Mouse (Mus musculus): Measurements from ENCODE around the gene Olfr98. TPM values are rescaled to one million over a fixed set of nuclear protein-coding genes. Genes with fewer than 3 reads are reported as not detected.

The Olfr98 gene
- polyA plus RNA-seq (2015; fragmentation: Illumina TruSeq; extraction: RNeasy Lipid Tissue Mini Kit (QIAGEN cat#74804); ENCODE audit: insufficient read depth, low replicate concordance), result not detected

GRCm38 (mm10) chr17:37263626-37264025 lies at the start of gene Olfr98:
Gene Olfr98 (minus strand): TSS chr17:37263749.

DNA sequence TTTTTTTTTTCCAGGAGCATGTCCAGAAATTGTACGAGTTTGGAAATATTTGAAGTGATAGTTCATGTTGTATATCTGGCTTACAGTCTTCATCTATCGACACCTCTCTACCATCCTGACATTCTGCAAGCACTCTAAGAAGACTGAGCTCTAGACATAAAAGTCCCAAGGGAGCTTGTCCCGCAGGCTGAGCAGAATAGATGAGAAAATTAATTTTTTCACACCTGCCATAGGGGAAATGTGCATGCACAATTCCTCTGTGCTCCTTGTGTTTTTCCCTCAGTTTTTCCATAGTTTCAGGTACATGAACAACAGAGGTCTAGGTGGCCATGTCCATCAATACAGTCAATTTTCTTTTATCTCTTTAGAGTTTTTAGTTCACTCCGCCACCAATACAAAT lies 40.7 kb upstream of the Olfr98 start, which contains the start of gene Olfr101:
TSS of gene Olfr101 (minus strand) at position 101 of the 400 bp plus-strand sequence.

DNA sequence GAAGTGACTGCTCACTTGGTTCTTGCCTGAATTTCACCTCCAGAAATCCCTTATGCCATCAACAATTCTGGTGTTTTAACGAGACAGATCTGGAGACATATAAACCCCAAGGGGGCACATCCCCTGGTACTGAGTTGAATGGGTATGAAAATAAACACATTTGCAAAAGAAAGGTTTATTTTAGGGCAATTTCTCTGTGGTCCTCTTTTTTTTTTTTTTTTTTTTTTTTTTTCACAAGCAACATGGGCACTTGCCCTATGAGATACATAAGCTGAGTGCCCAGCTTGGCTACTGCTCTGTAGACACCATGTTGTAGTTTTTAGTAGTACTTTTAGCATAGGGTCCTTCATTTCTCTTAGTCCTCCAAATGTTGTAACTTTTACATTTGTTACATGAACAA lies 19.8 kb upstream of the Olfr98 start, which contains the start of gene Olfr99:
TSS of gene Olfr99 (minus strand) at position 101 of the 400 bp plus-strand sequence.

DNA sequence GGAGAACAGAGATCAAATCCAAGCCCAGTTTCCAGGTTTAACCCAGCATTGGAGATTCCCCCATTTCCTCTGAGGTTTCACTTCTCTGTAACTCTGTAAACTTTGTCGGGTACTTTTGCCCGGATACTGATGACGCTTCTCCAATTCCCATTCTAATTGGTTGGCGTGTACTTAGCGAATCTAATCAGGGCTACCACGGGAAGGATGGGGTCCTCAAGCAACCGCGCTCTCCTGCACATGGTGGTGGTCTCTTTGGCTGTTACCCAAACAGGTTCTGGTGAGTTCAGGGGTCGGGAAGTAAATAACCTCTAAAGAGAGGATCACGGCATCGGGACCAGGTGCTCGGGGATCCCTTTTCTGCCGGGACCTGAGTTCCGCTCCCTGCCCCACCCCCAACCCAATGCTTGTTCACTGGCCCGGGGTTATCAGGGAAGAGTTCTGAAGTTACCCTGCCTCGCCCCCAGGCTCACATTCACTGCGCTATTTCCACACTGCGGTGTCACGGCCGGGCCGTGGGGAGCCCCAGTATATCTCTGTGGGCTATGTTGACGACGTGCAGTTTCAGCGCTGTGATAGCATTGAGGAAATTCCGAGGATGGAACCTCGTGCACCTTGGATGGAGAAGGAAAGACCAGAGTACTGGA lies 6.6 kb upstream of the Olfr98 start, which contains the start of gene H2-M3:
TSS of gene H2-M3 (plus strand) at position 163 of the 644 bp plus-strand sequence.

GRCm38 (mm10) chr17:37237230-37237629 lies 26.3 kb downstream of the Olfr98 start, which contains the start of gene Olfr97:
Gene Olfr97 (minus strand): TSS chr17:37237330.

DNA sequence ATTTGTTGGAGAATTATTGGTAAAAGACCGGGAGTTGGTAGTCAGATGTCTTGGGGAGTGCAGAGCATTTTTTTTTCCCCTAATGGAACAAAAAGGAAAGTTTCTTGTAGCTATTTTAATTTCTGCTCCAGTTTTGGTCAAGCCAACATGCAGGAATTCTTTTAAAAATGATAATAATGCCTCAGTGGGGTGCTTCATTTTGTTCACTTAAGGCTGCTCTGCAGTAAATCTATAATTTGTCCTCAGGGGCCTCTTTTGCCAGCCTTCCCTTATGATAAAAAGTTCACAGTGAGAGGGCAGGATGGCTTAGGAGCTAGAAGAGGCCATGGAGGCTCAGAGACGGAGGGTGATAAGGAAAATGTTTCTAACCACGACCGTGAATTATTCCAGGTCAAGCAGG lies 43.7 kb downstream of the Olfr98 start, which contains the start of gene Olfr96:
TSS of gene Olfr96 (plus strand) at position 301 of the 400 bp plus-strand sequence.

DNA sequence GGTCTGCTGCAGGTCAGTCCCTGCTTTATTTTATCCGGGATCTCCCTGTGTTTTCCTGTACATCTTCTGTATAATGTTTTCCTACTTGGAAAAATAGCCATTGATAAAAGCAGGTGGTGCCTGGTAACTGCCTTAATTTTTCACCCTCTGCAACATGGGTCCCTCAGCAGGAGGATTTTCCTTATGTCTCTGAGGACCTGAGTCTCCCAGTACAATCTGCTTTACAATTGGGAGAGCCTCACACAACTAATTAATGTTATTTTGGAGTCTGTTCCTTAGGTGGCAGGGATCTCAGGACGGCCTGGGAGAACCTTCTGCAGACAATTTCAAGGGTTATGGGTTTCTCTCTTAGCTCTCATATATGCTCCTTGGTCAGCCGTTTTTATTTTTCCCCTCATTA lies 50.5 kb downstream of the Olfr98 start, which contains the start of gene Olfr95:
TSS of gene Olfr95 (minus strand) at position 101 of the 400 bp plus-strand sequence.

Other genes with a start within 250 kb of the Olfr98 start
- not detected for gene Mog, start 240.4 kb downstream of the Olfr98 start, polyA plus RNA-seq (2015; fragmentation: Illumina TruSeq; extraction: RNeasy Lipid Tissue Mini Kit (QIAGEN cat#74804); ENCODE audit: insufficient read depth, low replicate concordance)
- gene Gabbr1, start 217.8 kb downstream of the Olfr98 start, polyA plus RNA-seq (2015; fragmentation: Illumina TruSeq; extraction: RNeasy Lipid Tissue Mini Kit (QIAGEN cat#74804); ENCODE audit: insufficient read depth, low replicate concordance), result 60.3 TPM
- gene Olfr90, start 175.2 kb downstream of the Olfr98 start, polyA plus RNA-seq (2015; fragmentation: Illumina TruSeq; extraction: RNeasy Lipid Tissue Mini Kit (QIAGEN cat#74804); ENCODE audit: insufficient read depth, low replicate concordance), result not detected
- not detected for gene Olfr91, start 165.5 kb downstream of the Olfr98 start, polyA plus RNA-seq (2015; fragmentation: Illumina TruSeq; extraction: RNeasy Lipid Tissue Mini Kit (QIAGEN cat#74804); ENCODE audit: insufficient read depth, low replicate concordance)
- gene Olfr92, start 143.7 kb downstream of the Olfr98 start, polyA plus RNA-seq (2015; fragmentation: Illumina TruSeq; extraction: RNeasy Lipid Tissue Mini Kit (QIAGEN cat#74804); ENCODE audit: insufficient read depth, low replicate concordance), result not detected
- not detected for gene Olfr93, start 102.3 kb downstream of the Olfr98 start, polyA plus RNA-seq (2015; fragmentation: Illumina TruSeq; extraction: RNeasy Lipid Tissue Mini Kit (QIAGEN cat#74804); ENCODE audit: insufficient read depth, low replicate concordance)
- 32.4 TPM for gene Ubd, start 69.9 kb downstream of the Olfr98 start, polyA plus RNA-seq (2015; fragmentation: Illumina TruSeq; extraction: RNeasy Lipid Tissue Mini Kit (QIAGEN cat#74804); ENCODE audit: insufficient read depth, low replicate concordance)
- gene Olfr94, start 62.8 kb downstream of the Olfr98 start, polyA plus RNA-seq (2015; fragmentation: Illumina TruSeq; extraction: RNeasy Lipid Tissue Mini Kit (QIAGEN cat#74804); ENCODE audit: insufficient read depth, low replicate concordance), result not detected
- gene Olfr95, start 50.6 kb downstream of the Olfr98 start, polyA plus RNA-seq (2015; fragmentation: Illumina TruSeq; extraction: RNeasy Lipid Tissue Mini Kit (QIAGEN cat#74804); ENCODE audit: insufficient read depth, low replicate concordance), result not detected
- gene Olfr96, start 43.6 kb downstream of the Olfr98 start, polyA plus RNA-seq (2015; fragmentation: Illumina TruSeq; extraction: RNeasy Lipid Tissue Mini Kit (QIAGEN cat#74804); ENCODE audit: insufficient read depth, low replicate concordance), result not detected
- not detected for gene Olfr97, start 26.4 kb downstream of the Olfr98 start, polyA plus RNA-seq (2015; fragmentation: Illumina TruSeq; extraction: RNeasy Lipid Tissue Mini Kit (QIAGEN cat#74804); ENCODE audit: insufficient read depth, low replicate concordance)
- gene H2-M3, start 6.5 kb upstream of the Olfr98 start, polyA plus RNA-seq (2015; fragmentation: Illumina TruSeq; extraction: RNeasy Lipid Tissue Mini Kit (QIAGEN cat#74804); ENCODE audit: insufficient read depth, low replicate concordance), result 58.2 TPM
- gene Olfr99, start 19.7 kb upstream of the Olfr98 start, polyA plus RNA-seq (2015; fragmentation: Illumina TruSeq; extraction: RNeasy Lipid Tissue Mini Kit (QIAGEN cat#74804); ENCODE audit: insufficient read depth, low replicate concordance), result not detected
- gene Olfr101, start 40.6 kb upstream of the Olfr98 start, polyA plus RNA-seq (2015; fragmentation: Illumina TruSeq; extraction: RNeasy Lipid Tissue Mini Kit (QIAGEN cat#74804); ENCODE audit: insufficient read depth, low replicate concordance), result not detected
- not detected for gene Olfr102, start 53.3 kb upstream of the Olfr98 start, polyA plus RNA-seq (2015; fragmentation: Illumina TruSeq; extraction: RNeasy Lipid Tissue Mini Kit (QIAGEN cat#74804); ENCODE audit: insufficient read depth, low replicate concordance)
- gene Olfr103, start 75.9 kb upstream of the Olfr98 start, polyA plus RNA-seq (2015; fragmentation: Illumina TruSeq; extraction: RNeasy Lipid Tissue Mini Kit (QIAGEN cat#74804); ENCODE audit: insufficient read depth, low replicate concordance), result not detected
- not detected for gene Olfr104-ps, start 95.8 kb upstream of the Olfr98 start, polyA plus RNA-seq (2015; fragmentation: Illumina TruSeq; extraction: RNeasy Lipid Tissue Mini Kit (QIAGEN cat#74804); ENCODE audit: insufficient read depth, low replicate concordance)
- not detected for gene Olfr105-ps, start 115.3 kb upstream of the Olfr98 start, polyA plus RNA-seq (2015; fragmentation: Illumina TruSeq; extraction: RNeasy Lipid Tissue Mini Kit (QIAGEN cat#74804); ENCODE audit: insufficient read depth, low replicate concordance)
- not detected for gene Olfr106-ps, start 126.6 kb upstream of the Olfr98 start, polyA plus RNA-seq (2015; fragmentation: Illumina TruSeq; extraction: RNeasy Lipid Tissue Mini Kit (QIAGEN cat#74804); ENCODE audit: insufficient read depth, low replicate concordance)
- not detected for gene Olfr107, start 135.5 kb upstream of the Olfr98 start, polyA plus RNA-seq (2015; fragmentation: Illumina TruSeq; extraction: RNeasy Lipid Tissue Mini Kit (QIAGEN cat#74804); ENCODE audit: insufficient read depth, low replicate concordance)
- not detected for gene Olfr108, start 181.7 kb upstream of the Olfr98 start, polyA plus RNA-seq (2015; fragmentation: Illumina TruSeq; extraction: RNeasy Lipid Tissue Mini Kit (QIAGEN cat#74804); ENCODE audit: insufficient read depth, low replicate concordance)
- gene Olfr109, start 195.2 kb upstream of the Olfr98 start, polyA plus RNA-seq (2015; fragmentation: Illumina TruSeq; extraction: RNeasy Lipid Tissue Mini Kit (QIAGEN cat#74804); ENCODE audit: insufficient read depth, low replicate concordance), result not detected
- 16.8 TPM for gene H2-M2, start 219.8 kb upstream of the Olfr98 start, polyA plus RNA-seq (2015; fragmentation: Illumina TruSeq; extraction: RNeasy Lipid Tissue Mini Kit (QIAGEN cat#74804); ENCODE audit: insufficient read depth, low replicate concordance)
- 0.26 TPM for gene Olfr110, start 228.7 kb upstream of the Olfr98 start, polyA plus RNA-seq (2015; fragmentation: Illumina TruSeq; extraction: RNeasy Lipid Tissue Mini Kit (QIAGEN cat#74804); ENCODE audit: insufficient read depth, low replicate concordance)
- gene Olfr111, start 244.3 kb upstream of the Olfr98 start, polyA plus RNA-seq (2015; fragmentation: Illumina TruSeq; extraction: RNeasy Lipid Tissue Mini Kit (QIAGEN cat#74804); ENCODE audit: insufficient read depth, low replicate concordance), result 0.72 TPM